Mouse (Mus musculus) stomach, postnatal 0 days (tissue): ENCODE results near the gene Gm28308.

Experiments
- CTCF ChIP-seq: IDR thresholded peaks from 2 replicates; pipeline ENCODE4 v1.5.1; 2016; ENCODE audit warnings: antibody characterized with exemption, low read depth, mild to moderate bottlenecking, moderate library complexity
- EP300 ChIP-seq: optimal IDR thresholded peaks from 2 replicates; pipeline ENCODE3; 2016; ENCODE audit warnings: antibody characterized with exemption

DNA sequence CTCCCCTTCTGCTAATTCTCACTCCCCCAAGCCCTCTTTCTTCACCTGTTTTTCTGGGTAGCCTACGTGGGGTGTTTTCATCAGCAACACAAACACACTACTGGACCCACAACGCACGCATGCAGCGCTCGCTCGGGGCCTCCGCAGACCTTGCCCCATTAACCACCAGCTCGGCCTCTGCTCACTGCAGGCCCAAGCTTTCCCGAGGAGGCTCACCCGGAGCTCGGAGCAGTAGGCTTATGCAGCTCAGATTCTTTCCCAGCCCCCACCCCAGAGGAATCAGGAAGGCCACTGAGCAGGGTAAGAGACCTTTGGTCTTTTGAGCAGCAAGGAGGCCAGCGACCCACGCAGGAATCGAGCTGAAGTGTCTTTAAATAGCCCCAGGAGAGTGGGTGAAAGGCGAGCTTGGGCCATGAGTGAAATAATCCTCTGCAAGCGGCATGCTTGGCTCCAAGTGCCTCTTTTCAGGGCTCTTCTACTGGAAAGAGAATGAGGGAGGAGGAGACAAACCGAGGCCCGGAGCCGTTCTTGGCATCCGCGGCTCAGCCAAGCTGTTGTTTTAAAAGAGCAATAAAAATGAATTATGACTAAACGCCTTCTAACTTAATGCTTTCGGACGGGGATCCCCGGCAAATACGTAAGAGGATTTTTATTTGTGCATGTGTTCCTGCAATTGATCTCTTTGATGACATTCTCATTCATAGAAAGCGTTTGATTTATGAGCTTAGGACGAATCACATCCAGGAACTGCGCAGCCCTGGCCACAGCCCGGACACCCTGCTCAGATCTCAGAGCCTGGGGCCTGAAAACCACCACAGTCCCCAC, 52.4 kb downstream of the Gm28308 start:
- TF ChIP-seq CTCF (no peak), EP300 (no peak)
